12 mouse cellular contexts compared by ENCODE assay signal in the genomic region with DNA sequence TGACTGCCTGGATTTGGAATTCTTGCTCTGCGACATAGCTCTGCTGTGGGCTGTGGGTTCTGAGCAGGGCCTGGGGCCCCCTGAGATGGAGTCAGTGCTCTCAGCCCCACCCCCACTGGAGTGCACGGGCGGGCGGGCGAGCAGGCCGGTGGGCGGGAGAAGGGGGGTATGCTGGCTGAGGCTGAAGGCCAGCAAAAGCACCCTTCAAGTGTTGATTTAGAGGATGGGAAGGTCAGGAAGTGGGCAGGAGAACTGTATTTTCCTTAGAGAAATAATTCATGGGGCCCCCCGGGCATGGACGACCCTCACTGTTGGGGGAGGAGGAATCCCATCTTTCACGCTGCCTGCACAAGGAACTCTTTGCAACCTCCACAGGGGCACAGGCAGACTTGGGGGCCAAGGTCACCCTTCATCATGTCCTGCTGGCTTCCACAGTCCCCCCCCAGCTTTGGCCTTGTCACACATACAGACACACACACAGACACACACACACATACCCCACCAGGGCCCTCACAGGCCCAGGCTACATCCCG. TPM values are rescaled to one million over a fixed set of nuclear protein-coding genes. Genes with fewer than 3 reads are reported as not detected.
A peak's percentile ranks its signal among the peaks of the same experiment; 100 is the strongest.
DNase-seq lines count a peak whose midpoint lies in the region; ATAC-seq and TF ChIP-seq lines count a peak whose summit lies in the region.
"Had no signal": no experiment of that assay in that cellular context is flagged by ENCODE, and none has a peak within 500 bp of the region (broad histone marks: within the 10 kb centered on the region; RNA-seq: fewer than 3 reads in every experiment).

No protein-coding gene starts in this region.

- DNase-seq in heart, postnatal 0 days (ENCODE audit: low spot score), result no peak
- DNase-seq in heart, adult 11 months, result no peak
- DNase-seq in embryo, embryonic 9.5 days (ENCODE audit: extremely low spot score), result peak; percentile 73
- DNase-seq in midbrain, embryonic 14.5 days, result no peak
- DNase-seq in left cerebral cortex, adult 9 months (ENCODE audit: low spot score in 2 of 2), result no peak
- DNase-seq in right cerebral cortex, adult 18-20 months, result no peak
- DNase-seq in urinary bladder, postnatal 4 days (ENCODE audit: low spot score in 2 of 2), result no peak
- DNase-seq: kidney, adult 18-20 months; thymus, postnatal 25 days had no signal

- peaks cover 12% of the 10 kb centered on the region; the same call in 1 of the 2 replicates for H3K4me1 ChIP-seq in heart, postnatal 0 days (ENCODE audit: control insufficient read depth, insufficient read depth)
- H3K4me1 ChIP-seq in hindbrain, embryonic 12.5 days, result peaks cover 42% of the 10 kb centered on the region
- H3K4me1 ChIP-seq in midbrain, embryonic 14.5 days (ENCODE audit: control insufficient read depth, insufficient read depth, low read length), result peaks cover 12% of the 10 kb centered on the region

- TF ChIP-seq EP300 in heart, postnatal 0 days (IDR thresholded peaks at IDR 0.05; ENCODE audit: low read depth), result no peak

- no peak overlapping the region for H3K4me3 ChIP-seq in heart, postnatal 0 days (ENCODE audit: low read depth, low read length)
- no peak overlapping the region for H3K4me3 ChIP-seq in hindbrain, embryonic 12.5 days
- no peak overlapping the region for H3K4me3 ChIP-seq in midbrain, embryonic 14.5 days (replicated peaks; ENCODE audit: low read depth, low read length)

- H3K9me3 ChIP-seq in heart, postnatal 0 days (replicated peaks; ENCODE audit: control insufficient read depth, low read length), result no peaks in the 10 kb centered on the region
- no peaks in the 10 kb centered on the region for H3K9me3 ChIP-seq in hindbrain, embryonic 12.5 days (replicated peaks)
- no peaks in the 10 kb centered on the region for H3K9me3 ChIP-seq in midbrain, embryonic 14.5 days (ENCODE audit: control insufficient read depth, low read length)

- H3K36me3 ChIP-seq in heart, postnatal 0 days (replicated peaks; ENCODE audit: control insufficient read depth, insufficient read depth, low read length), result peaks cover 9% of the 10 kb centered on the region
- 0 out of 2 replicates have a peak, but pooled peaks cover 10% of the 10 kb centered on the region for H3K36me3 ChIP-seq in hindbrain, embryonic 12.5 days
- H3K36me3 ChIP-seq in midbrain, embryonic 14.5 days (ENCODE audit: control insufficient read depth, insufficient read depth, low read length), result peaks cover 8% of the 10 kb centered on the region; the same call in 1 of the 2 replicates

- H3K4me2 ChIP-seq in heart, postnatal 0 days (ENCODE audit: low read depth, low read length), result no peak overlapping the region
- H3K4me2 ChIP-seq in hindbrain, embryonic 12.5 days (replicated peaks), result 0 out of 2 replicates have a peak overlapping the region, but pooled peaks have one; percentile 3
- H3K4me2 ChIP-seq in midbrain, embryonic 14.5 days (ENCODE audit: low read length), result no peak overlapping the region

- WGBS in heart, postnatal 0 days, result 39% methylated on average over 11 of the region's 11 CpGs
- WGBS in hindbrain, embryonic 12.5 days, result 26% methylated on average over 11 of the region's 11 CpGs
- 18% methylated on average over 11 of the region's 11 CpGs for WGBS in midbrain, embryonic 14.5 days

- TF ChIP-seq CTCF in heart, postnatal 0 days (IDR thresholded peaks at IDR 0.05; ENCODE audit: low read depth), result no peak

- H3K27ac ChIP-seq in heart, postnatal 0 days (ENCODE audit: low read depth), result no peak overlapping the region
- peak overlapping the region; percentile 48 for H3K27ac ChIP-seq in hindbrain, embryonic 12.5 days
- H3K27ac ChIP-seq in midbrain, embryonic 14.5 days (replicated peaks; ENCODE audit: low read depth, low read length), result no peak overlapping the region

- 0 out of 2 replicates have a peak overlapping the region, but pooled peaks have one; percentile 3 for H3K9ac ChIP-seq in heart, postnatal 0 days (replicated peaks; ENCODE audit: low read depth, low read length)
- H3K9ac ChIP-seq in hindbrain, embryonic 12.5 days, result peak overlapping the region; percentile 38; the same call in 1 of the 2 replicates
- peak overlapping the region; percentile 29; the same call in 1 of the 2 replicates for H3K9ac ChIP-seq in midbrain, embryonic 14.5 days (replicated peaks; ENCODE audit: low read length)

- no peak for ATAC-seq in heart, postnatal 0 days (ENCODE audit: insufficient read depth, low read depth)
- no peak for ATAC-seq in hindbrain, embryonic 12.5 days (ENCODE audit: low FRiP score)
- no peak for ATAC-seq in midbrain, embryonic 14.5 days (ENCODE audit: low FRiP score, low TSS enrichment)
- ATAC-seq: lung, postnatal 0 days had no signal

- H3K27me3 ChIP-seq in heart, postnatal 0 days (ENCODE audit: control insufficient read depth, insufficient read depth, low read length), result no peaks in the 10 kb centered on the region
- no peaks in the 10 kb centered on the region for H3K27me3 ChIP-seq in hindbrain, embryonic 12.5 days
- no peaks in the 10 kb centered on the region for H3K27me3 ChIP-seq in midbrain, embryonic 14.5 days (ENCODE audit: control insufficient read depth, insufficient read depth, low read length)

RNA-seq across cellular contexts. Expression of a gene that starts 10.4 kb away (rescaled TPM):
- total RNA-seq in heart, postnatal 0 days (2014; rRNA removed; ENCODE audit: low replicate concordance), result 87.2 and 90.9 TPM in 2 replicates
- 14.9 TPM in 2 replicates for polyA plus RNA-seq in heart, postnatal 0 days (2015; fragmentation: Nextera tagmentation; extraction: Ambion mirVana)
- 8.4 and 13.4 TPM in 2 replicates for polyA plus RNA-seq in hindbrain, embryonic 12.5 days (2016; fragmentation: Nextera tagmentation; extraction: Ambion mirVana)
- polyA plus RNA-seq in midbrain, embryonic 14.5 days (2014; fragmentation: Nextera tagmentation; extraction: Ambion mirVana), result 11.9 and 23.9 TPM in 2 replicates

RNA-seq across cellular contexts. Expression of a gene that starts 44.2 kb away (rescaled TPM):
- total RNA-seq in heart, postnatal 0 days (2014; rRNA removed; ENCODE audit: low replicate concordance), result 0.73 and 11.0 TPM in 2 replicates
- polyA plus RNA-seq in heart, postnatal 0 days (2015; fragmentation: Nextera tagmentation; extraction: Ambion mirVana), result 2.5 and 3.2 TPM in 2 replicates
- 1.8 and 5.8 TPM in 2 replicates for polyA plus RNA-seq in hindbrain, embryonic 12.5 days (2016; fragmentation: Nextera tagmentation; extraction: Ambion mirVana)
- polyA plus RNA-seq in midbrain, embryonic 14.5 days (2014; fragmentation: Nextera tagmentation; extraction: Ambion mirVana), result 1.1 TPM in 1 of 2 replicates, not detected in the other
- total RNA-seq: MEL had no signal
